Mouse (Mus musculus) 416B (cell line): ENCODE data around the gene Gm5868.
"Not testable (repeated sequence)": the region's sequence is repeated elsewhere in the genome, so short reads cannot be mapped to it uniquely, and the experiment has no call there.

Experiments used
- DNase-seq: peaks from one replicate; pipeline ENCODE4 v3.0.0; 2011; ENCODE audit warnings: low read depth

Gene Gm5868

GRCm38 (mm10) chr5:72587192-72587681 lies at the start of gene Gm5868:
Gene Gm5868, minus strand, starts transcription at chr5:72587551.
- no peak for DNase-seq

DNA sequence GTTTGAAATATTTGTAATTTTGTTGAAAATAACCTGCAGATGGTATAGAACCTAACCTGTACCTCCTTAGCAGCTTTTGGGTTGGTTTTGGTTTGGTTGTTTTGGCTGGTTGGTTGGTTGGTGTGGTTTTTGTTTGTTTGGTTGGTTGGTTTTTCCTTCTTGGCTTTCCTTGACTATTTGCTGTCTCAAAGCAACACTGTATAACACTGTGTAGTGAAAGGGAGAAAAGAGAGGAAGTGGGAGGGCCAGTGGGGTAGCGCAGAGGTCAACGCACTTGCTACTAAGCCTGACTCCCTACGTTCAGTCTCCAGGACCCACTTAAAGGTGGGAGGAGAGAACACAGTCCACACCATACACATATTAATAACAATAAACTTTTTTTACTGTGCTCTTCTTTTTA lies 49.2 kb upstream of the Gm5868 start:
- DNase-seq, result no peak

DNA sequence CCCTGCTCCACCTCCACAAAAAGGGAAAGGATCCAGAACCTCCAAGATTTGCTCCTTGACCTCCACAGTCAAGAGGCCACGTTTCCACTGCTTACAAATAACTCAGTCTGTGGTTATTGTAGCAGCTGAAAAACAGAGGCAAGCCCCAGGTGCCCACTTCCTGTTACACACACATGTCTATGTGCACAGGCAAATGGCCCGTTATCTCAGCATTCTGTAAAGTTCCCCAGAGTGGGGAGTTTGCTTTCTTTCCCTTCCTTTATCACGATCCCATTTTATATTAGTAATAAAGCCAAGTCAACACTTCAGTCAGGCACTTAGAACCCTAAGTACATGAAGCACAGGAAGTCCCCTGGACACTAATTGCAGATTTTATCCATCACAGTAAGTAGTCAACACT lies 48.8 kb upstream of the Gm5868 start:
- DNase-seq, result peak; percentile 87

DNA sequence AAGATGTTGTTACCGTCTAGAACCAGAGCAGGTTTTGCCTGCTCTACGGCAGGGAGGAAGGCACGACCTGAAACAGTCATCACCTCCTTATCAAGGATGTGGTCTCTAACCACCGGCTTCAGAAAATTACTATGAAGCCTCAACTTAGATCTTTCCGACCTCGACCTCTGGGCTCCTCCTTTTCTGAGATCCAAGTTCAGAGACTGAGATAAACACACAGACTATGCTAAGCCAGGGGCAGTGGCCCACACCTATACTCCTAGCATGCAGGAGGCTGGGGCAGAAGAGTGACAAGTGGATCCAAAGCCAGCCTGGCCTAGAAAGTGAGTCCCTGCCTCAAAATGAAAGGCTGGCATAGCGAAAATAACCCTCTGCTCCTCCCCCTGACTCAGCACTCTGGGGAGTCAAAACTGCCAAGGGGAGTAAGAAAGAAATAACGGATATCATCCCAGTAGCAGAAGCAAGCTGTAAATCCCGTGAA lies 47.5 kb upstream of the Gm5868 start:
- peak; percentile 95 for DNase-seq

- DNase-seq, result no peak
These were observed 42.7 kb upstream of the Gm5868 start for GRCm38 (mm10) chr5:72630026-72630425.

DNA sequence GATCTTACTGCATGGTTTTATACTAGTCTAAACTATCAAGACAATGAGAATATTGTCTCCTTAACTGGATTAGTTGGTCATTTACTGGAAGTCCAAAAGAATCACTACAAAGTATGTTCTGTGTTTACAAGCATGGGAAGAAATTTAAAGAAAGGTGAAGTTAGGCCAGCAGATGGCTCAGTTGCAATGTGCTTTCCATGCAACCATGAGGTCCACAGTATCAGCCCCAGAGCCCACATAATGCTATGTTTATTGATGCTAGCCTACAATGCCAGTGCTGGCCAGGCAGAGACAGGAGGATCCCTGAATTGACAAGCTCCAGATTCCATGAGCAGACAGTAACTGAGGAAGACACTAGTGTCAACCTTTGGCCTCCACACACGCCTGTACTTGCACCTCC lies 33.7 kb upstream of the Gm5868 start:
- DNase-seq, result peak; percentile 62

DNA sequence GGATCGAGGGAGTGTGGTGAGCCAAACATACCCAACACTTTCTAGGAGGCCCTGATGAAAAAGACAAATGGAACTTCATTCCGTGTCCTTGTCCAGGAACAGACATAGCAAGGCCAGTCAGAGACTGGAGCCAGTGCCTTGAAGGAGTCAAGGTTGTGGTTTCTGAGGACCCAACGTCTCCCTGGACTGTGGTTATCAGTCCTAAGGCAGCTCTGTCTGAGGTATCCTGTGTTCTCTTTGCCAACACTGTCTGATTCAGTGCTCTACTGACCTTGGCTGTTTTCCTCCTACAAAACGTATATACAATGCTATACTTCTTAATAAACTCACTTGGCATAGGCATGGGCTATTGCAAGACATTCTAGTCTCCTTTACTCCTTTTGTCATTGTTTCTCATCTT lies 30.1 kb upstream of the Gm5868 start:
- DNase-seq, result peak; percentile 92

DNA sequence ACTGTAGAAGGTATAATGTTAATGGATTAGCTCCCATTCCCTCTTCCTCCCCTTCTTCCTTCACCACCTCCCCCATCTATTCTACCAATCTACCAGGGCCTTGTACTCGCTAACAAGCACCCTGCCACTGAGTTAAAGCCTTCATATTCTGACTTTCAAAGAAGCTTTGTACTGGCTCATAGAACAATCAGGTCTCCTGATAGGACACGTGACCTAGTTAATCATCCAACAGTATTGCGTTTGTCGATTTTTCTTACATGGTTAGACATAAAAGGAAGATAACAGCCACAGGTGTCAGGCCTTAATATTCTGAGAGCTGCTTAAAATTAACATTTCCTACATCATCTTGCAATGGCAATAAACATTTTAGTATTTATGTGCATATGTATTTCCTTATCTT lies 15.8 kb upstream of the Gm5868 start:
- DNase-seq, result no peak

DNA sequence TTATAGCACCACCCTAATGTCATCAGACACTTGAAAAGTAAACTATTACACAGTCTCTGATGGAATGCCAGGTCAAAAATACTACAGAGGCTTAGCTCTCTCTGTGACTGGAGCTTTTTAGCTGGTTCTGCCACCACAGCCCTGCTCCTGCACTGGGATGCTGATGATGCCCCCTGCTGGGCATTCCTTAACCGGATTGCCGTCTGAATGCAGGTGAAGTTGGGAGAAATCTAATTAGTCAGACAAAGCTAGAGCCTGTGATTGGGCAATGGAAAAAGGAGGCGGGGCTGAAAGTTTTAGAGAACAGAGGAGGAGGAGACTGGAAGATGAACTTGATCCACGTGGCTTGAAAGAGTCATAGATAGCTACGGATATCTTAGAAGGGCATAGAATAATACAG lies 13.7 kb upstream of the Gm5868 start:
- DNase-seq, result peak; percentile 93

GRCm38 (mm10) chr5:72586667-72587191 lies 622 bp downstream of the Gm5868 start:
- not testable (repeated sequence) for DNase-seq

- DNase-seq, result peak; percentile 47
These were observed 1.2 kb downstream of the Gm5868 start for GRCm38 (mm10) chr5:72586122-72586521.

DNA sequence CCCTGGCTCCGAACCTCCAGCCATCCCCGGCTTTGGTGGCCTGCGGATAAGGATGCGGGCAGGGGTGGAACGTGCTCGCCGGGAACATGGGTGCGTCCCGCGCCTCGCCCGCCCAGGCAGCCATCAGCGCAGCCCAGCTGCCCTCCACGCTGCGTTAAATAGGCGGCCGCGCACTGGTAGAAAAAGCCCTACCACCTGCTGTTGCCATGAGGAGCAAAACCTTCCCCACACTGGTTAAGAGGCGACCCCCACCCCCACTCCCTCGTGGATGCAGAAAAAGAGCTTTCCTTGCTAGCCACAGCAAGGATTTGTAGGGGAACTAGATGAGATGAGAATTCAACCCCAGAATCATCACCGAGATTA lies 6.4 kb downstream of the Gm5868 start, which contains the start of gene Zar1:
TSS of gene Zar1 (minus strand) at position 285 of the 363 bp plus-strand sequence.
- DNase-seq, result not testable (repeated sequence)

DNA sequence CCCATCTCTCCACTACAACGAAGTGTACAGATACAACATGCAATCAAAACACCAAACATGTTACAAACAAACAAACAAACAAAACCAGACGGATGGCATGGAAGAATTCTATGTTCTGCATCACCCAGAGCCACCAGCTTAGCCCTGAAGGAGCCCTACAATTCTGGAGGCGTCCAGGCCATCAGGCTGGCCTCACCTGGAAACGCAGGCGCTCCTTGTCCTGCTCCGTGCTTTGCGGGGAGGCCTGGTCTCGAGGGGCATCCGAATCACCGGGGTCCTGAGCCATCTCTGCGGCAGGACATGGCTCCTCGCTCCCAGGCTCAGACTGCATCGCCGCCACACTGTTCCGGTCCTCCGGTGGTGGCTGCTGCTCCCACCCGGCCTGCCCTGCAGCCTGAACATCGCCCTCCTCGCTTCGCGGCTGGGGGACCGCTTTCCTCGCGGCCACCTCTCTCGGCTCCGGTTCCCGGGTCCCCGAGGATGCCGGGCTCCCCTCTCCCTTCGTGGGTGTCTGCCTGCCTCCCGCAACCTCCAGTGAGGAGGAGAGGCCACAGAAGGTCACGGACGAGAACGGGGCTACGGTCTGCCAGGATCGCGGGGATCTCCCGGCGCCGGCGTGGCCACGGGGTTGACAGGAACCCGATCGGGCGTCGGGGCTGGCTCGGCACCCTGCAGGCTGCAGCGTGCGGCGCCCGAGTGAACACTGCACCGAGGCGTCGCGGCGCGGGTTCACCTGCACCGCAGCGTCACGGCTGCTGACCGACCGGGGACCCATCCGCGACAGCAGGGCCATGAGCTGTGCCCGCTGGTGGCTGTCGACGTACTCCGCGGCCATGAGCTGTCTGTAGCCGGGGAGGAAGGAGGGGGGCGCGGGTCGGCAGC lies 7.0 kb downstream of the Gm5868 start:
- DNase-seq, result not testable (repeated sequence)

DNA sequence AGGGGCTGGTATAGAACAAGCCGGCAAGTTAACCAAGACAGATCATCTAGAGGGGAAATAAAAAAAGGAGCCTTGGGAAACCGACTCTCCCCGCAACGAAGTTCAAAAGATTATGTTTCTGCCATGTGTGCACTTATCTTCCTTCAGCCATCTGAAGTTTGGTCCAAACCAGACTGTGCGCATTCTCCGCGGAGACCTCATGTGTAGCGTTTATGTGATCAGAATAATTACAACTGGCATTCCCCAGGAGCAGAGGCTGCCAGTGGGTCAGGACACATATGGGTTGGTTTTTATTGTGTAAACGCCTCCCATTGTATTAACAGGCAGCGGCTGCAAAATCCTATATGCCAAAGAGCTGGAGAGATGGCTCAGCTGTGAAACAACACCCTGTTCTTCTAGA lies 7.8 kb downstream of the Gm5868 start:
- DNase-seq, result not testable (repeated sequence)

DNA sequence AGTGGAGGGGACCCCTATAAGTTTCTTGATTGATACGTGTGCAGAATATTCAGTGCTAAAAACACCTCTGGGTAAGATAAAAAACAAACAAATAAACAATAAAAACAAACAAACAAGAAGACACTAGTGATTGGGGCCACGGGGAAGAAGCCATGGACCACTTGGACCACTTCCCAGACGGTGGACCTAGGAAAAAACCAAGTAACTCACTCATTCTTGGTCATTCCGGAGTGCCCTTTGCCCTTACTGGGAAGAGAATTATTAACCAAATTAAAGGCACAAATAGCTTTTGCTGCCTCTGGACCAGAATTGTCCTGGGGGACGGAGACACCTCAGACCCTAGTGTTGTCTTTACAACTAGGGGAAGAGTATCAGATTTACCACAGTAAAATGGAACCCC lies 21.7 kb downstream of the Gm5868 start:
- DNase-seq, result no peak

DNA sequence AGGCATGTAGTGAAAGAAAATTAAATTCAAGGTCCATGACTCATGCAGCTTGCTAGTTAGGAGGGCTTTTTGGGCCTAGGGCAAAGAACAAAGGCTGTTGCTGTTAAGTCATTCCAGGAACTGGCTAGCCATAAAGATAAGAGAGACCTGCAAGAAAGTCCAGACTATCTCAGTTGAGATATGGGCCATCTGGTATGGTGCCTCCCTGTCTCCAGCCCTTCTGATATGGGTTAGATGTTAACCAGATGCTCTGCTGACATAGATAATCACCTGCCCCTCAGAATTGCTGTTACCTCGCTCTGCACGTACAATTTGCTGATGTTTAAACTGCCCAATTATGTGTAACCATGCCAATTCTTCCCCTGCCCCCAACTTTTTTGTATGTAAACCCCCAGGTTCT lies 24.2 kb downstream of the Gm5868 start:
- not testable (repeated sequence) for DNase-seq

GRCm38 (mm10) chr5:72560976-72561628 lies 26.2 kb downstream of the Gm5868 start:
- peak; percentile 70 for DNase-seq

- peak; percentile 98 for DNase-seq
These were observed 27.8 kb downstream of the Gm5868 start, which contains the start of gene Nfxl1 for GRCm38 (mm10) chr5:72559544-72560049. Gene Nfxl1, minus strand, starts transcription at chr5:72559684.

DNA sequence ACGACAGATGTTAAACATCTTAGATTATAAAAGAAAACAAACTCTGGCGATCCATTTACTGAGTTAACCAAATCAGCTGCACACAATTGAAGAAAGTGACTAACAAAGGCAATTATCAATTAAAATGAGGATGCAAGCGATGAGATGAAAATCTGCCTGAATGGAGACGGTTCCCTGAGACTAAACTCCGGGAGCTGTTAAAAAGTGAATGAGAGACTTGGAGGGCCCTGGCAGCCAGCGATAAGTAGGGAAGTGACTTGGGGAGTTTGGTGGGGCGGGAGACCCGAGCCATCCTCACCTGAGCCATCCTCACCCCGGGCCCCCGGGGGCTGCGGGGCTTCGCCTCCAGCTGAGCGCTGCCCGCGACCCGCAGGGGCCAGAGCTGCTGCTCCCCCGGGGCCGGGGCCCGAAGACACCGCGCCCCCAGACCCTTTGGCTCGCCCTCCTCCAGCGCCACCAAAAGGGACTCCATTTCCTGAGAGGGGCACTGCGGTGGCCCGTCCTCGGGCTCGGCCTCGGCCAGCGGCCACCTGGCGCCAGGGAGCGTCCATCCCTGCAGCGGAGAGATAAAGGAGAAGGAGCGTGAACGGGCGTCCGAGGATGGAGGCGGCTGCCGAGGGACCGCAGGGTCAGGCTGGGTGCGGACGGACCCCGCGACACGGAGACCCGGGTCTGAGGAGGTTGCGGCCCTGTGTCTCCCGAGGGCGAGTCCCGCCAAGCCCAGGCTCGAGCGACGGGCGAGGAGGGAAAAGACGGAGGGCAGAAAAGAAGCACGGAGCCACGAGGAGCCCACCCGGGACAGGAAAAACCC lies 28.4 kb downstream of the Gm5868 start:
- DNase-seq, result no peak

GRCm38 (mm10) chr5:72556245-72556644 lies 31.1 kb downstream of the Gm5868 start:
- DNase-seq, result no peak

- no peak for DNase-seq
These were observed 36.1 kb downstream of the Gm5868 start for GRCm38 (mm10) chr5:72551209-72551608.
